Mouse (Mus musculus): ENCODE data around the gene Nhej1. TPM values are rescaled to one million over a fixed set of nuclear protein-coding genes. Genes with fewer than 3 reads are reported as not detected.

The Nhej1 gene
- total RNA-seq, 2 experiments from 2014 or later: 5.3 to 6.1 TPM

DNA sequence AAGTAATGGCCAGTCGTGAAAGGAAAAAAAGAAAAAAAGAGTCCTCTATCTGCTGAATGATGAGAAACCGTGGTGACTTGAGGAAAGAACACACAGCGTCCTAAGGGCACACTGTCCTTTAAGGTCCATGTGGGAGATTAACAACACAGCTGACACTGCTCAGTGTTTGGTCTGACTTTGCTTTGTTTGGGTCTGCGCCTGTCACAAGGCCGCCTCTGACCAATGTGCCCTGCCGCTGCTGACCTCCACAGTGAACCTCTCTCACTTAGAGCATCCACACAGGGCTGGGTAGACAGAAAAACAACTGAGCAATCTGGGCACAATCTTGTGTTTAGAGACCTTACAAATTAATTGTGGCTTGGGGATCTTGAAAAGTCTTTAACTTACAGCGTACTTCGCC is 148.0 kb downstream of the Nhej1 start:
- DNase-seq: no peak

GRCm38 (mm10) chr1:74975936-74976335 is 149.1 kb downstream of the Nhej1 start:
- DNase-seq: no peak

DNA sequence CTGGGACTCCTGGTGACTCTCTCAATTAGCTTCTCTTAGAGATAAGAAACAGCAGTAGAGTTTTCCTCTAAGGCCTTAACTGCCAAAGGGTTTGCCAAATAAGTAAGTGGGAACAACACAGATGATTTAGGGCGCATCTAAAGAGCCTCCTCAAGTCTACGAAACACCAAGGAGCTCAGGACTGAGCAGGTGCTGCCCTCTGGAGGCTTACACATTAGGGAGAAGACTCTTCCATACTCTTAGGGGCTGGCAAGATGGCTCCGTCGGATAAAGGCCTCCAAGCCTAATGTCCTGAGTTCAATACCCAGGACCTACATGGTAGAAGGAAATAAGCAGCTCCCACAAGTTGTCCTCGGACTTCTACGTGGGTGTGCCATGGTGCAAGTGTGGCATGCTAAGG is 151.4 kb downstream of the Nhej1 start:
- no peak for DNase-seq

GRCm38 (mm10) chr1:74971353-74972050 is 153.5 kb downstream of the Nhej1 start:
- no peak for DNase-seq

- DNase-seq: no peak
Observed at GRCm38 (mm10) chr1:74967962-74968580, 156.9 kb downstream of the Nhej1 start.

GRCm38 (mm10) chr1:74964494-74965215 is 160.3 kb downstream of the Nhej1 start:
- DNase-seq: peak; percentile 45

DNA sequence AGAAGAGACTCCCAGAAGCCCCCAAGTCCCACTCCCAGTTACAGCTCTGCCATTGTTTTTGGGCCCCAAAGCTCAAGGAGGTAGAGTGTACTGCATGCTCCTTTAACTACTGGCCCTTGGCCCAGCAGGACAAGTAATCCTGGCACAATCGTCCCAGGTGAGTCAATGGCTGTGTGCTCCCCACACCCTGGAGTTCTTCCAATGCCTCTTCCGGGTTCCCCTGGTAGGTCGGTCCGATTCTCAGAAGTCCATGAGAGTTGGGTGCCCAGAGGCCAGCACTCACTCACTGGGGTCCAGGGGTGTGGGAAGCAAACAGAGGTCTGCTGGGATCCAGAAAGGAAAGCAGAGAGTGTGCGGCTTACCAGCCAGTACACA is 162.2 kb downstream of the Nhej1 start:
- DNase-seq: no peak

DNA sequence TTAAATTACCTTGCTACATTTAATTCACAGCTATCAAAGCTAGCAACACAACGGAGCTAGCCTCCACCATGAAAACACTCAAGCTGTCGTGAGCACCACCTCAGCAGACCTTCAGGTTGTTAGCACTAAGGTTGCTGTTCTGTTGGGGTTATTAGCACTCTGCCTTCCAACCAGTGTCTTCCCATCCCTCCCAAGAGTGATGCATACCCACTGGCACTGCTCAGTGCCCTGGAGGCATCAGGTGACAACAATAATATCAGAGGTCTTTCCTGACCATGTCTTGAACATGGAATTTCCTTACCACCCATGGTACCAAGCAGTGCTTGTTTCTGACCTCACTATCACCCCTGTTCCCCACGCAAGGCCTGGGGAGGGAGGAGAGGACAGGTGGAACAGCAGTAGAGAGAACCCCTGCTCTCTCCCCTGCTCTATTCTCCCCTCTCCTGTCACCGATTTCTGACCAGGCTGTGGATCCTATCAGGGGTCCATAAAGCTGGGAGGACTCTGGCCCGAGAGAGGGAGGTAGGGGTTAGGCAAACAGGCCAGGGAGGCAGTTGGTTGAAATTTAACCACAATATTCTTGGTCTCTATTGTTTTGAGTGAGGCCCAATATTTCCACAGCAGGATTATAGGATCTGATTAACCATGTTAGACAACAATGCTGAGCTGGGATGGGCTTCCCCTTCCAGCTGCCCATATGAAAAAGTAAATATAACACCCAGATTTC is 162.7 kb downstream of the Nhej1 start:
- DNase-seq: no peak

DNA sequence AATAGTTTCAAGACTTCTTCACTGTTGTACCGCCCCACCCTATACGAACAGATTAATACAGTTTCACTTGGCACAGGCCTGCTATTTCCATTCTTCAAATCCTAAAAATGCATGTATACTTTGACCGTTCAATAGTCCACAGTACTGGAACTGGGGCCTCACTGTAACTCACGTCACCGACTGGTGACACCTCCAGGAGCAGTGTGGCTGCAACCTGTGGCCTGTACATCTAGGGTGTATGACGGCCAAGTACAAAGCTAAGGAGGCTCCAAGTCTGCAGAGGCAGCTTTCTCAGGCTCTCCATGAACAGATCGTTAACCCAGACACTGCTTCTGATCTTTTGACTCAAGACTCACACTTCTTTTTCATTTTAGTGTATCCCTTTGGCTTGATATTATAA is 163.3 kb downstream of the Nhej1 start:
- no peak for DNase-seq

DNA sequence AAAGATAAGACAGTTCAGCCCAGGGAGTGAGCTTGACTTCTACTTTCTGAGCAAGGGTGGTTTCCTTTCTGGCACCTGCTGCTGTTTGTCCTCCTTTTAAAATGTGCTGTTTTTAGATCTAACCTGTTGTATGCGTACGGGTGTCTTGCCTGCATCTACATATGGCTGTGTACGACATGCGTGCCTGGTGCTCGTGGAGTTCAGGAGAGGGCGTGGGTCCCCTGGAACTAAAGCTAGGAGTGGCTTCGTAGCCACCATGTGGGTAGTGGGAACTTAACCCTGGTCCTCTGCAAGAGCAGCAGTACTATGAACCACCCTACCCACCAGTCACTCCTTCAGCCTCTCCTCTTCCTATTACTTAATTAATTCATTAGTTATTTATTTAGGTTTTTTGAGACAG is 164.9 kb downstream of the Nhej1 start:
- no peak for DNase-seq

- no peak for DNase-seq
Observed at GRCm38 (mm10) chr1:74951556-74952210, 173.3 kb downstream of the Nhej1 start, which contains the start of gene Ihh. Gene Ihh, minus strand, starts transcription at chr1:74951672.

DNA sequence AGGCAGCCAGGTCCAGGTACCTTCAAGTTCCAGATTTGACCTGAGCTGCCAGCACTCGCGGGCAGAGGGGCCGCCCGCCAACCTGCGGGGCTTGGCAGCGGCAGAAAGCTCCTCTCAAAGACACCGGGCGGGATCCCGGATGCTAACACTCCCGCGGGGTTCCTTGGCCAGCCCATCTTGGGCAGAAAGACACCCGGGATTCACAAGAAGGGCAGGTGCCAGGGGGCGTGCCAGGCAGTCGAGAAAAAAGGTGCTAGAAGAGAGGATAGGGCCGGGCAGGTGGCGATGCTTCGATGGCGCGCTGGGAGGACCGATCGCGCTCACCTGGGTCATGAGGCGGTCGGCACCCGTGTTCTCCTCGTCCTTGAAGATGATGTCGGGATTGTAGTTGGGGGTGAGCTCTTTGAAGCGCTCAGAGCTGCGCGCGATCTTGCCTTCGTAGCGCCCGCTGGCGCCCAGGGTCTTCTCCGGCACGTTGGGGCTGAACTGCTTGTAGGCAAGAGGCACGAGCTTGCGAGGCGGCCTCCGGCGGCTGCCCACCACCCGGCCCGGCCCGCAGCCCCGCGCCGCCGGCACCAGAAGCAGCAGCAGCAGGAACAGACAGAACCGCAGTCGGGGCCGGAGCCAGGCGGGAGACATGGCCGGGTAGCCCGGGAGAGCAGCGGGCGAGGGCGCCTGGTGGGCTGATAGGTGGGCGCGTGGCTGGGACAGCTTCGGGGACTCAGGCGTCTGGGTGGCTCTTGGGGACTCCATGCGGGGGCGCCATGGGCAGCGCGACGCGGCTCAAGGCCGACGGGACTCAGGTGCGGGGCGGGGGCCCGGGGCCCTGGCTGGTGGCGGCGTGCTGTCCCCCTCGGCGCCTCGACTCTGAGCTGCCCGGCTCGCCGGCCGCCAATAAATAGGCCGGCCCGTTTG is 174.2 kb downstream of the Nhej1 start:
- DNase-seq: no peak

DNA sequence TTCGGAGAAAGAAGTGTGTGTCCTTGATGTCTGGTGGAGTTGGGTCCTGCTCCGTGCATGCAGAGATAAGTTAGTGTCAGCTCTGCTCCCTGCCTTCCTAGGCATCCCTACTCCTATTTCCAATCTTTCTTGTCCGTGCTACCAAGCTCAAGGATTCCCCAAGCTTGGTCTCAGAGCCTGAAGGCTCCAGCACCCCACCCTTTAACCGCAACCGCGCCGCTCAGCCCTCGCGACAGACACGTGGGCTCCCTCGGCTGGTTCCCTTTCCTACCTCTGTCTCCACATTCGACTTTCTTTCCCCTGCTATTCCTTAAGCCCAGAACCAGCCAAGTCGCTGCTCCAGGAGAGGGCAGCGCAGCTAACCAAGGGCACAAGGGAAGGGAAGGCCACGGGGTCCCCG is 174.9 kb downstream of the Nhej1 start:
- DNase-seq: no peak

DNA sequence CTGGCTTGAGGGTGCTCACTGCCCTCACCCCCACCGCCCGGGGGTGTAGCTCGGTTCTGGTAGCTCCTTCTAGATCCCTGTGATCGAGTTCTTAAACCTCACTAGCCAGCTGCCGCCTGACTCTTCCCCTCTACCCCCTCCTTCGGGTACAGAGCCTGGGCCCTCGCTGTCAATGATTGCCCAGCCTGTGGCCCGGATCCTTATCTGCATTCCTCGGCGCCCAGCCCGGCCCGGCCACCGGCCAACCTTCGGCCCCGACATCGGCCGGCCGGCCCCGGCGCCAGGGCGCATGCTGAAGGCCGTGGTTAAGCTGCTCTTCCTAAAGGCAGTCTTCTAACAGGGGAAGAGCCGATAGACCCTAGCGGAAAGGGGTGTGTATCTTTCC is 175.3 kb downstream of the Nhej1 start:
- no peak for DNase-seq

- DNase-seq: peak; percentile 35
Observed at GRCm38 (mm10) chr1:74948784-74949665, 176.0 kb downstream of the Nhej1 start.

GRCm38 (mm10) chr1:74947986-74948670 is 176.9 kb downstream of the Nhej1 start:
- no peak for DNase-seq

DNA sequence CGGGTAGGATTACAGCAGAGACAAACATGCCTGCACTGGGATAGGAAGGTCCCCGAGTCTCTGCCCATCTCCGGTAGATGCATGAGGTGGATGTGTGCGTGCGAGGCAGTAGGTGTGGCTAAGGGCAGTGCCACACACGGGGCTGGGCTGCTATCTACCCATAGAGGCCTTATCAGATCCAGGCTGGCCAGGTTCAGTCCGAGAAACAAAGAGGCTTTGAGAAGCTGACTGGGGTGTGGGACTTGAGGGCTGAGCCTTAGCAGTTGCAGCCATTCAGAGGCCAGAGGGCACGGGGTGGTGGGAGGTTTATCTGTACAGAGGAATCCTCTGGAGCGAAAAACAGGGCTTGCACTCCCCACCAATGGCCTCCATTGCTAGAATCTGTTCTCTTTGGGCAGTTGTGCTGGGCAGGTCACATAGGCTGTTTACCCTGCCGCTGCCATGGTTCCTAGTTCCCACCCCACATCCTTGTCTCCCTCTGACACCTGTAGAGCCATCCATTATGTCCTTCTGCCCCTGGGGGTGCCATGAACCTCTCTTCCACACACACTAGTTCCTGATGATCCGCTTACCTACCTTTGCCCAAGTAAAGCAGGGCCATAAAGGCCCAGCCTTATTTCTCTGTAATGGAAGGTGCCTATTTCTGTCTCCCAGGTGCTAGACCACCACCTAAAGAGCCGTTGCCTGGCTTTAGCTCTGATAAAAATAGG is 183.2 kb downstream of the Nhej1 start:
- no peak for DNase-seq

GRCm38 (mm10) chr1:74939762-74940161 is 185.2 kb downstream of the Nhej1 start:
- no peak for DNase-seq

Measured in gastrocnemius, postnatal 25 days (tissue).